Mouse (Mus musculus) retina, adult 2 months (tissue): ENCODE data around the gene Zfp536.

Experiments
- DNase-seq: peaks from one replicate; pipeline ENCODE4 v3.0.0-alpha.2; 2012; ENCODE audit warnings: low read depth, low spot score

Gene Zfp536

DNA sequence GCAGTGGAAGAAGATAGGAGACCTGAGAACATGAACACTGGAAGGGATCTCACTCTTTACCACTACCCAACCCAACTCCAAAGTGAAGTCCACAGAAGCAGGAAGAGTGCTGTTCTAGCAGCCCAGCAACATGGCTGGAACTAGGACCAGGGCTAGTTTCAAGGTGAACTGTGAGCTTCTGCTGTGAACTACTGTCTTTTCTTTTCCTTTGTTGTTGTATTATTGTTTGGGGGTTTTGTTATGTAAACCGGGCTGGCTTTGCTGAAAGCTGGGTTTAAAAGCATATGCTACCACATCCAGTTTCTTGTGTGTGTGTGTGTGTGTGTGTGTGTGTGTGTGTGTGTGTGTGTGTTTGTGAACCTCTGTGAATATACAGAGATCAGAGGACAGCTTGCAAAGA is 216.6 kb downstream of the Zfp536 start:
- DNase-seq = no peak

DNA sequence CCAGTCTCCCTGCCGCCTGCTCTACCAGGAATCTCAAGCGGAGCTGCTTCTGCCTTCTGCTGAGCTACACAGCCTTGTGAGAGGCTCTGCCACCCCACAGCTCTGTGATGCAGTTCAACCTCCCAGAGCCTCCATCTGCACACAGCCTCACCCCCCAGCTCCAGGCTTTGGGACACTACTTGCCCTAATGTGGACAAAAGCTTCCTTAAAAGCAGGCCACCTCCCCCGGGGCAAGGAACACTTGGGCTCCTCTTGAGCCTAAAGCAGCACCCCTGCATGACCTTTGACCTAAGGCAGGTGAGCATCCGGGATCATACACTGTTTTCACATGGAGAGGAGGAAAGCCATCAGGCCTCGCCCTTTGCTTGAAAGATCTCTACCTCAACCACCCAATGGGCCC is 219.0 kb downstream of the Zfp536 start:
- no peak for DNase-seq

DNA sequence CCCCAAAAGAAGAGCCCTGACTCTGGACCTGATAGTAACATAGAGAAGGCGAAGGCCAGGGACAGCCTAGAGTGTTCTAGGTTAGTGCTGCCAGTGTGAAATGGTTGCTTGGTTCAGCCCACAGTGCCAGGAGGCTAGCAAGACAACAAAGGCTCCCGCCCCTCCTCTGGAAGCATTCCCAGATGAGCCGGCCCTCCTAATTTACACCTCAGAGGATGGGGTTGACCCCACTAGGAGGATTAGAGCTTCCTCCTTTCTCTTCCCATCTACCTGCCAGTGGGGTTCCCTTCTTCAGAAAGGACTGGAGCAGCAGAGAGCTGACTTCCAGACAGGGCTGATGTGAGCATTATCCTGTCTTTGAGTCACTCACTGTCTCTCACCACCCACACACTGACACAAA is 219.8 kb downstream of the Zfp536 start:
- DNase-seq = no peak

DNA sequence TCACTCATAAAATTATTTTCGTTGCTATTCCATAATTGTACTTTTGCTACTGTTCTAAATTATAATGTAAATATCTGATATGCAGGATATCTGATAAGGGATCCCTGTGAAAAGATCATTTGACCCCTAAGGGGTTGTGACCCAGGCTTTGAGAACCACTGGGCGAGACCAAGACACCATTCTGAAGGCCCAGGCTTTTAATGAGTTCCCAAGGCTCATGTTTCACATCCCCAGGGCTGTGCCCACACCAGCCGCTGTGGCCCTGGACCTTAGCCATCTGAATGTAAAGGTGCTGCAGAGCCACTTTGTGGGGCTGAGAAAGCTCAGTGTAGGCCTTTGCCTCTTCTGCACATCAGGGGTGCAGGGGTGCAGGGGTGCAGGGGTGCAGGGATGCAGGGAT is 221.1 kb downstream of the Zfp536 start:
- DNase-seq = no peak

DNA sequence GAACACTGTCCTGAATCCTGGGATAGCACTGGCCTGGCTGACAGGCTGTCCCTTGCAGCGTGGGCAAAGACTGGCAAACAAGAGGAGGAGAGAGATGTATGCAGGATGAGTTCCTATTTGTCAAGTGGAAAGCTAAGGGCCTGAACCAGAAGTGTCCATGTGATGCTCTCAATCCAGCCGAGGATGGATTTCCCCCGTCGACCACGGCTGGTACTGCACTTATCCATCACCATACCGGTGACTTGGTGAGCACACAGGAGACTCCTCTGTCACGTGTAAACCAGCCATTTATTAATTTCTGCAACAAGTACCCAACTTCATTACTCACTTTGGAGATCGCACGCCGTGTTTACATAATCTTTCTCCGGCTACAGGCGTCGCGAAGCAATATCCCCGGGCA is 224.6 kb downstream of the Zfp536 start:
- DNase-seq = no peak

DNA sequence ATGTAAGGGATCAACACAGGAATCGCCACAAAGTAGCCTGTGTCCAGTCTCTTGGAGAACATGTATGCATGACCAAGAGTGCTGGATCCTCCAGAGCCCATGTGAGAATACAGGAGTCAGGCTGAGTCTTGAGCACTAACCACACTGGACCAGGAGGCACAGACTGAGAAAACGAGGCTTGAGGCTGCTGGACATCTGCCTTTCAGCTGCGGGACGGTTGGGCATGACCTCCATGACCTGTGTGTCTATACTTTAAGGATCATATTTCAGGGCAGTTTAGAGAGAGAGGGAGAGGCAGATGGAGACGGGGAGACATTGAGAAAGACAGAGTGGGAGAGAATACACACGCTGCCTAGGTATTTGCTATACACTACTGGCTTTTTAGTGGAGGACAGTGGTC is 229.4 kb downstream of the Zfp536 start:
- no peak for DNase-seq

DNA sequence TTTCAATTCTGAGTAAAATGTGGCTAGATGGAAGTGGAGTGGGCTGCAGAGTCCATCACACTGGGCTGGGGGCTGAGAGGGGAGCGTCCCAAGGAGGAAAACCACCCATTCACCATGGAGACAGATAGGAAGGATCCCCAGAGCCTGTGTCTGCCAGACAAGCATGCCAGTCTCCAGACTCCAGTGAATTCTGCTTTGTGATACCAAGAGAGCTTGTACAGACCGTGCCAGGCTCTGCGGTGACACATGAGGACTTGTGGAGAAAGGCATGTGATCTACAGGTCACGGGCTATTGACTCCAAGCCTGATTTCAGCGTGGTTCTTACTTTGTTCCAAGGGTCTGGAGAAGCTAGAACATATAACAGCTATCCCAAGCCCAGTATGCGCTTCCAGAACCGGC is 230.5 kb downstream of the Zfp536 start:
- DNase-seq = no peak

DNA sequence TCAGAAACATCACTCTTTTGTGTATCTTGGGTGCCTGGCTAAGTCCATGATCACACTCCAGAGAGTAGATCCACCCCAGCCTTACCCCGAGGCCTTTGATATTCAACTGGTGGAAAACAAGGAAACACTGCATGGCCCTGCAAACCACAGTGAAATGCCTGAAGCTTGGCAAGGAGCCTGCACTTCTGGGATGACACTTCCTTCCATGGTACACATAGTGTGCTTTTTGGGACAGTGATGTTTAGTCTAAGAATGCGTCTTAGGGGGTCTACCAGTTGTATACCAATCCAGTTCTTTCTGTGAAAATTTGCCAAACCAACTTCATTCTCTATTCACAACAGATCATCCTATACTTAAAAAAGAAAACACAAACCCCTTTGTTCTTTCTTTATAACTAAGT is 242.3 kb downstream of the Zfp536 start:
- no peak for DNase-seq

DNA sequence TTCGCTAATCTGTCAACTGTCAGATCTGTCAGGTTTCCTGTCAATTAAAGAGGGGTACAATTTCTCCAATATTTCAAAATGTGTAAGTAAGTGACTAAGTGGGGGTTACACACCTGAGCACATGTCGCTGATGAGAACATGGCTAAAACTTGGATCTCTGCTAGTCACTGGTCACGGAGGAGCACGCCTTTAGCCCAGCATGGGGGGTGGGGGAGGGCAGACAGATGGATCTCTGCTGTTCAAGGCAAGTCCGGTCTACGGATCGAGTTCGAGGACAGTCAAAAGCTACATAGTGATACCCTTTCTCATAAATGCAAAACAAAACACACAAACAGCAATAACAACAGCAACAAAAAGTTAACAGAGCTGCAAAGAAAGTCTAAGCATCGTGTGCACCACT is 245.1 kb downstream of the Zfp536 start:
- no peak for DNase-seq

DNA sequence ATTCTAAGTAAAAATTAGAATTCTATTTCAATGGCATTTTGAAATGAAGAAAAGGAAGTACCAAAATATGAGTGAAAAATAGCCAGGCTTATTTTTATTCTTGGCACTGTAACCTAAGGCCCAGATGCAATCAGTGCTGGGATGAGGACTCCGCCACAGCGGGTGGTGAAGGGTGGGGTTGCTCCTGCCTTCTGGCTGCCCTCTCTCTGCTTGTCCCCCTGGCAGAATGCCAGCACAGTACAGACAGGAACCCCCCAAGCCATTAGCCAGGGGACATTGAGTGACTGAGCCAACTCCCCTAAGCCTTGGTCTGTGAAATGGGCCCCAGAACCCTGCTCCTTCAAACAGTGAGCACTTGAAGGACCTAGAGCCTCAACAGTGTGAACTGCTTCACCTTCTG is 245.6 kb downstream of the Zfp536 start:
- no peak for DNase-seq

DNA sequence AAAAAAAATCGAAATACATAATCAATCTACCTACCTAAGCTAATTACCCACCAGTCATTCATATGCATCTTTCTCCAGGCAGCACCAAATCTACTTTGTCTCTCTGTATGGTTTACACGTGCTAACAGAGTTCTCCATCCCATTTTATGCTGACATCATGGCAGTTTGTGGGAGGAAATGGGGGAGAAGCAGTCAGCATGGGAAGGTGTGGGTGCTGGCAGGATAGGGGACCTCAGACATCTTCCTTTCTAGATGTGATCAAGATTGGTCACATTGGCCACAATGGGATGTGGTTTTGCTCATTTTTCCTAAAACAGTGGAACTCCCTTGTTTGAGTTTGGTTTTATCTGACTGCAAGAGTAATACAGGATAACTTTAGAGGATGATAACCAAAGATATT is 252.0 kb downstream of the Zfp536 start:
- no peak for DNase-seq

DNA sequence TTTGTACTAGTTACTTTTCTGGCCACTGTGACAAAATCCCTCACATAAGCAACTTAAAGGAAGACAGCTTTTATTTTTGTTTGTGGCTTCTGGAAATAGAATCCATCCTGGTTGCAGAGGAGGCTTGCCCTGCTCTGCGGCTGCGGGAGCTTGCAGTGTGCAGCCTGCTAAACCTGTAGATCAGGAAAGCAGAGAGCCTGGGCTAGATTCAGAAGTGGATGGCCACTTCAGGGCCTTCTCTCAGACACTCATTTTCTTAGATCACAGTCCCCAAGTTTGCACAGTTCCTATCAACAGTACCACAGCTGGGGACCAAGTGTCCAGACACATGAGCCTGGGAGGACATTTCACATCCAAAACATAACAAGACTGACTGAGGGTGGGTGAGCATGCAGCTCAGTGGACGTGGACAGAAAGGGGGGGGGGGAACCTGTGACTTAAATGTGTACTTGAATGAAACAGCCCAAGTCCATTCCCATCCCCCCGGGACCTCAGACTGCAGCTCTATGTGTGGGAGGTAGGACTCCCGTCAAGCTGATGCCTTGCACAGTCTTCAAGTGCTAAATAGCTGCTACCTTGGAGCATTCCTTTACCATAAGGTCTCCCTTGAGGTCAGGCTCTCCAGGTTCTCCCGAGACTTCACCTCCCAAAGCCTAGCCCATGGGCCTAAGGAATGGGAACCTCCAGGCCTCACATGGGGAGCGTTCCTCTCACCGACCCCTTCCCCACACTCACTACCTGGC is 262.3 kb downstream of the Zfp536 start:
- no peak for DNase-seq

DNA sequence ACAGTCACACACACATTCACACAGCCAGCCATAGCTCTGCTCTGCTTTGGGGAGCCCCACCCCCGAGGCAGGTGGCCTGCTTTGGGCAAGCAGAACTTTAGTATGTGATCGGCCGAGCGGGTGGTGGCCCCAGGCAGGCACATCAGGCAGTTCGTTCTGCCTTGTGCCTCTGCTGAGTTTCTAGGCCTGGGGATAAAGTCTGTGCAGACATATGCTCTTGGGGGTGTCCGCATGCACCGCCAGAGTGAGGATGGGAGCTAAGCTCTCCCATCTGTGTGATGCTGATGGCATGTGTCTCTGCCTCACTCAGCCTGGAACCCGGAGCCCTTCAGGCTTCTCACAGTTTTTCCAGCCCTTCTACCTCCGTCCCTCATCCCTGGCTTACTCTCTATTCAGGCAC is 263.7 kb downstream of the Zfp536 start:
- no peak for DNase-seq

DNA sequence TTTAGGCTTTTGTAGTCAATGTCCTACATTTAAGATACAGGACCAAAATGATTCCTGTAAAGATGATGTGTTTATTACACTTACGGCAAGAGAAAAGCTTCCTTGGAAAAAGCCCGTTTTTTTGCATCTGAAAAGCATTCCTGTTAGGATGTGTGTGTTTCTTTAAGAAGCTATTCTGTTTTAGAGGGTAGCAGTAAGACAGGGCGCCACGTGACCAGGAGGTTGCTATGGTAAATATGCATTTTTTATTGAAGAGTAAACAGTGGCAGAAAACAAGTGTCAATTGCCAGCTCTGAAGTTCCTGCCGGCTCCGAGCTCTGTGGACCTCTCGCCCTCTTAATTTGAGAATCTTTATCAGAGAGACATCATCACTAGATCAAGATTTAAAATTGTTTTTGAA is 267.9 kb downstream of the Zfp536 start:
- no peak for DNase-seq

DNA sequence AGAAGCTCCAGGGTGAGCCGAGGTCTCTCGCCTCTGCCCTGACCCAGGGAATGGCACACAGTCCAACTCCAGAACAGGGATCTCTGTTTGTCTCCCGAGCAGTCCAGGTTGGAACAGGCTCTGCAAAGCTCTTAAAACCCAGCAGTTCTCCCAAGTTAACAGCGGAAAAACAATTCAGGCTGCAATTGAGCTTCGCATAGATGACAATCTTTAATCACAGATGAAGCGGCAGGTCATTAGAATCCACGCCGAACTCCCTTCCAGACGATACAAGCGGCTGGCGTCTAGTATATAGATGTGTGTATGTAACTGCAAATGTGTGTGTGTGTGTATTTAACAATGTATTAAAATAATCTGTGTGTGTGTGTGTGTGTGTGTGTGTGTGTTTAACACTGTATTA is 268.3 kb downstream of the Zfp536 start:
- DNase-seq = no peak

DNA sequence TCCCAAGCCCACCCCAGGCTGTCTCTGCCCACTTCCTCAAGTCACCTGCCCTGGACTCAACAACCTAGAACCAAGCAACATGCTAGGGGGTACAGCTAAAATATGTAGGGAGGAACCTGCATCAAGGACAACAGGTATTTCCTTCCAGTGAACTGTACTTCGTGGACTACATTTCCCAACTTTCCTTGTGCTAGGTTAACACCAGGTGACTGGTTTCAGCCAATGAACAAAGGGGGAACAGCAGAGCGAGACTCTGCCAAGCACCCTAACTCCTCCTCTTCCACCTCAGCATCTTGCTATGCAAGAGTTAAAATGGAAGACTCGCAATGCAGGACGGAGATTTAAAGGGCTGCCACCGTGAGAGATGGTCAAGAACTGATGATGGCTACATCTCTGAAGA is 274.6 kb downstream of the Zfp536 start:
- no peak for DNase-seq

DNA sequence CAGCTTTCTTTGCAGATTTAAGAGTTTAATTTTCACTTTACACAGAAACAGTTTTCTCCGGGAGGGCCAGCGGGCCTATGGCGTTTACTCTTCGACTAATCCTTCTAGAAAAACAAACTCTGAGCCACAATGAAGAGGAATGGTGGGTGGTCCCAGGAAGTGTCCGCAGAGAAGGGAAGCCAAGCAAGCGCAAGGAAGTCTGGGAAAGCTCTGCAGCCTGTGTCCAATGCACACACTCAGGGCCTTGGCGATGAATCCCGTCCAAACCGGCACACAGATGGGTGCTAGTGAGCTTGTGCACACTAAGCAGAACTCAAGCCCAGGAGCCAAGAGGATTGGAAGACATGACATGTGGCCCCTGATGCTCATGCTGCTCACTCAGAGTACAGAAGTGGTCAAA is 276.9 kb downstream of the Zfp536 start:
- DNase-seq = no peak

DNA sequence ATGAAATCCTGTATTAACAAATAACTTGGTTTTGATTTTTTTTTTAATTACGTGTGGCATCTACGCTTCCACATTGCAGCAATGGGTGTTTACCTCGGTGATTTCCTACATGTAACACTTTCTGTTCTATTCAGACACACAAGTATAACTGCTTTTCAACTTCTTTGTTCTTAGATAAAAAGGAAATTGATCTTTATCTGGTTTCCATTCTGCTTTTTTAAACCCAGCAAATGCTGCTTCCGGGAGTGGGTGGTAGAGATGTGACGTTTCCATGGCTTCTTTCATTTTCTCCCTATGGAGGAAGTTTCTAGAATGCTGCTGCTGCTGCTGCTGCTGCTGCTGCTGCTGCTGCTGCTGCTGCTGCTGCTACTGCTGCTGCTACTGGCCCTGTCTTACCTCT is 283.1 kb downstream of the Zfp536 start:
- no peak for DNase-seq

DNA sequence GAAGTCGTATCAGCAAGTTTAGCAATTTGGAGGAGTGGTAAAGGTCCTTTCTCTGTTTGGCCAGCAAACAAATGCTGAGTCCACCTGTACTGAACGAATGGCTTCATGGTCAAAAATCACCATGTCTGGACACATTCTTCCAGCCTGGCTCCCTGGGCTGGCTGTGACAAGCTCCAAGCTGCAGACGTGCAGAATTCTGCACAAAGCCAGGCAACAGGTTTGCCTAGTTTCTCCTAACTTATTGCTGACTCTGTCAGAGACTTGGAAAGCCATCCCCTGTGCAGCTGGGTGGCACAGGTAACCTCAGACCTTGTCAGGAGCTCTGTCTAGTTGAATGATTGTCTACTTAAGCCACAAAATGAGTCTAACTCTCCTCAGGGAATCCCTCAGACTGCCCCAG is 288.5 kb downstream of the Zfp536 start:
- DNase-seq = no peak

DNA sequence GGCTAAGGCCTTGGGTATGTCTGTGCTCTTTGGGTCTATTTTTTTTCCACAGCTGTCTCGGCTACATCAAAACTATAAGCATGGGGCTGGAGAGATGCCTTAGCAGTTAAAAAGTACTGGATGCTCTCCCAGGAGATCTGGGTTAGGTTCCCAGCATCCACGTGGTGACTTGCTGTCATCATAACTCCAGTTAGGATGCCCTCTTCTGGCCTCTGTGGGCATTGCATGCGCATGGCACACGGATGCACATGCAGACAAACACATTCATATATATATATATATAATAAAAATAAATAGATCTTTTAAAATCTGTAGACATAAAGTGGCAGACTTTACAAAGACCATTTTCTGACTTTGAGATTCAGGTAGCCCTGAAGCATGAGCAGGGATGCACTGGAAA is 290.9 kb downstream of the Zfp536 start:
- DNase-seq = no peak

DNA sequence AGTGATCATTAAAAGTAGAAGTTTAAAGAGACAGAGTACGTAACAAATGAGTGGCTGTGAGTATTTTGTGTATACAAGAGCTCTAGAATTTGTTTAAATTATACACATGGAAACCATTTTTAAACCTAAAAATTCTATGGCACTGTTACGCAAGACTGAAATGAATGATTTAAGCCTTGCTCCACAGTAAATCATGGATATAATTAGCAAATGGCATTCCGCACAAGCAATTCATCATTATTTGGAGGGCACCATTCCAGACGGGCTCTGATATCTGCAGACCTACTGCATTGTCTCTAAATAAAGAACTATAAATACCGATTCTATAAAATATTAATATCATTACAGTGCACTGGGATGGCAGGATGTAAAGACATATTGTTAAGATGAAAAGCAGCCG is 292.3 kb downstream of the Zfp536 start:
- DNase-seq = no peak

DNA sequence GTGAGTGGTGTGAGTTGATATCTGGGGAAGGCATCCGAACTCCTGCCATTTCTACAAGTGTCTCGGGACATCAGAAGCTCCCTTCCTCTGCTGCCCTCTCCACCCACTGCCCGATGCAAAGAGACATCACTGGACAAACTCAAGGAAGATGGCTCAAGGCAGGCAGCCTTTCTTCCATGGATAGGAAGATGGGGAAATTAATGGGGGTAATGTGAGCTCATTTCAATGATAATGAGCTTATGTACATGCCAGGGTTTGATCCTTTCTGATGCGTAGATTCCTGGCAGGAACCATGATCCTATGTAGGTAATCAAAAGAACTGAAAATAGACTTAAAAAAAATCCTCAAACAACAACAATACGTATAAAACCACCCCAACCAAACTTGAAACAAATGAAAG is 296.1 kb downstream of the Zfp536 start:
- no peak for DNase-seq

DNA sequence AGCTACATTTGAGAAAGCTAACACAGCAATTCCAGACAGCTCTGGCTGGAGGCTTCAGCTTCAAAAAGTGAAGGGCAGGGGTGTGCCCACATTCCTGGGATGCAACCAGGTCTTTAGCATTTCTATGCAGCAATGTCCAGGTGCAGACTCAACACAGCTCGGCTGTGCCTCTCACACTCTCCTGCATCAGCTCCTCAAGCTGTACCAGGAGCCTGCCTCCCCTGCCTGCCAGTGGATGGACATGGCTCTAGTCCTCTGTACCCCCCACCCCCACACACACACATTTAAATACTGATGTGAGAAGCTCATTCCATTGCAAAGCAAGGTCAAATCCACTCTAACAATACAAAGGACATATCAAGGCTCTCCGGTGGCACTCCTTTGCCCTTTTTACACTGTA is 298.0 kb downstream of the Zfp536 start:
- no peak for DNase-seq

DNA sequence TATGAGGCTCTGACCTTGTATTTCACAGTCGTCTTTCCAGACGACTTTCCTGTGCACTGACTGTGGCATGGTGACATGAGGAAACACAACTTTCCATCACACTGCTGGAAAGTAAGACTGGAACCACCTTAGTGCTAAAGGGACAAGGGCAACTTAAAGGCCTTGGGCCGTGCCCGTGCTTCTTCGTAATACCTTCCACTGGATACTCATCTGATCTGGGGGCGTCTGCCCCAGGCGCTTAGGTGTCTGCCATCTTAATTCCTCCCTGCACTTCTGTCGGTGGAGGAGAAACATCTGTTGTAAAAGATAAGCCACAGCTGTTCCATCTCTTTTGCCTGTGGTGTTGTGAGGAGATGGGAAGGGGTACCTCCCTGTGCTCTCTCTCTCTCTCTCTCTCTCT is 299.2 kb downstream of the Zfp536 start:
- no peak for DNase-seq
